Mouse (Mus musculus): ENCODE results near the gene Sptbn2.
"Not testable (repeated sequence)": the region's sequence is repeated elsewhere in the genome, so short reads cannot be mapped to it uniquely, and the experiment has no call there.

Gene Sptbn2

GRCm38 (mm10) chr19:4729186-4729585 lies 18.2 kb downstream of the Sptbn2 start:
- DNase-seq (ENCODE audit: low spot score), result no peak

- no peak for DNase-seq (ENCODE audit: low spot score)
Observed at GRCm38 (mm10) chr19:4733052-4733451, 22.1 kb downstream of the Sptbn2 start.

- DNase-seq (ENCODE audit: low spot score), result no peak
Observed at GRCm38 (mm10) chr19:4737866-4738265, 26.9 kb downstream of the Sptbn2 start.

- DNase-seq (ENCODE audit: low spot score), result no peak
Observed at GRCm38 (mm10) chr19:4739053-4739452, 28.1 kb downstream of the Sptbn2 start.

GRCm38 (mm10) chr19:4739762-4740161 lies 28.8 kb downstream of the Sptbn2 start:
- DNase-seq (ENCODE audit: low spot score), result no peak

- no peak for DNase-seq (ENCODE audit: low spot score)
Observed at GRCm38 (mm10) chr19:4741482-4741881, 30.5 kb downstream of the Sptbn2 start.

- no peak for DNase-seq (ENCODE audit: low spot score)
Observed at GRCm38 (mm10) chr19:4742229-4742628, 31.3 kb downstream of the Sptbn2 start.

- DNase-seq (ENCODE audit: low spot score), result no peak
Observed at GRCm38 (mm10) chr19:4743524-4743923, 32.6 kb downstream of the Sptbn2 start.

- DNase-seq (ENCODE audit: low spot score), result no peak
Observed at GRCm38 (mm10) chr19:4744026-4744425, 33.1 kb downstream of the Sptbn2 start.

- no peak for DNase-seq (ENCODE audit: low spot score)
Observed at GRCm38 (mm10) chr19:4745057-4745456, 34.1 kb downstream of the Sptbn2 start.

GRCm38 (mm10) chr19:4745681-4746080 lies 34.7 kb downstream of the Sptbn2 start:
- no peak for DNase-seq (ENCODE audit: low spot score)

- no peak for DNase-seq (ENCODE audit: low spot score)
Observed at GRCm38 (mm10) chr19:4746611-4747010, 35.6 kb downstream of the Sptbn2 start.

- no peak for DNase-seq (ENCODE audit: low spot score)
Observed at GRCm38 (mm10) chr19:4747631-4748312, 36.8 kb downstream of the Sptbn2 start.

- DNase-seq (ENCODE audit: low spot score), result no peak
Observed at GRCm38 (mm10) chr19:4748493-4748892, 37.5 kb downstream of the Sptbn2 start.

GRCm38 (mm10) chr19:4749975-4750374 lies 39.0 kb downstream of the Sptbn2 start:
- no peak for DNase-seq (ENCODE audit: low spot score)

- DNase-seq (ENCODE audit: low spot score), result peak; percentile 66
Observed at GRCm38 (mm10) chr19:4755565-4756192, 44.7 kb downstream of the Sptbn2 start.

GRCm38 (mm10) chr19:4756193-4756911 lies 45.4 kb downstream of the Sptbn2 start, which contains the start of gene Rbm4b:
TSS of gene Rbm4b (plus strand) at chr19:4756497.
- peak; percentile 82 for DNase-seq (ENCODE audit: low spot score)

GRCm38 (mm10) chr19:4756921-4757320 lies 46.0 kb downstream of the Sptbn2 start:
- DNase-seq (ENCODE audit: low spot score), result no peak

- DNase-seq (ENCODE audit: low spot score), result not testable (repeated sequence)
Observed at GRCm38 (mm10) chr19:4760544-4760943, 49.6 kb downstream of the Sptbn2 start.

- no peak for DNase-seq (ENCODE audit: low spot score)
Observed at GRCm38 (mm10) chr19:4762876-4763275, 51.9 kb downstream of the Sptbn2 start.

GRCm38 (mm10) chr19:4767507-4768148 lies 56.7 kb downstream of the Sptbn2 start:
- DNase-seq (ENCODE audit: low spot score), result no peak

- no peak for DNase-seq (ENCODE audit: low spot score)
Observed at GRCm38 (mm10) chr19:4772785-4773184, 61.8 kb downstream of the Sptbn2 start.

GRCm38 (mm10) chr19:4782891-4783290 lies 71.9 kb downstream of the Sptbn2 start:
- DNase-seq (ENCODE audit: low spot score), result no peak
